Mouse (Mus musculus) forebrain, embryonic 13.5 days (tissue): ENCODE measurements at regions not wholly inside any gene's neighbourhood (a gene's known extent, or its start where the extent isn't known, plus 50 kb on each side); places are given as distances from the start of the nearest gene placed in this dataset.

Experiments used
- ATAC-seq: fragments of 200-750 bp; cut with Nextera tagmentation; 2 replicates; pipeline ENCODE4 v1.8.0; 2017
- H3K27ac ChIP-seq: fragments of 300-500 bp; sonication (generic); 2 replicates; pipeline ENCODE4 v1.5.1; 2015; ENCODE audit warnings: inconsistent platforms, mild to moderate bottlenecking, moderate library complexity
- H3K27me3 ChIP-seq: fragments of 300-500 bp; sonication (generic); 2 replicates; pipeline ENCODE4 v1.6.1; 2015; ENCODE audit warnings: mild to moderate bottlenecking, inconsistent platforms
- H3K36me3 ChIP-seq: fragments of 300-500 bp; sonication (generic); 2 replicates; pipeline ENCODE4 v1.6.1; 2015; ENCODE audit warnings: mild to moderate bottlenecking, inconsistent platforms; ENCODE audit not compliant: poor library complexity, severe bottlenecking
- H3K4me1 ChIP-seq: fragments of 300-500 bp; sonication (generic); 2 replicates; pipeline ENCODE4 v1.6.1; 2015; ENCODE audit warnings: inconsistent platforms
- H3K4me2 ChIP-seq: fragments of 300-500 bp; sonication (generic); 2 replicates; pipeline ENCODE4 v1.6.1; 2015; ENCODE audit warnings: inconsistent platforms, mild to moderate bottlenecking, moderate library complexity
- H3K4me3 ChIP-seq: fragments of 300-500 bp; sonication (generic); 2 replicates; pipeline ENCODE4 v1.5.1; 2015; ENCODE audit warnings: mild to moderate bottlenecking, inconsistent platforms
- H3K9ac ChIP-seq: fragments of 300-500 bp; sonication (generic); 2 replicates; pipeline ENCODE4 v1.6.1; 2015; ENCODE audit warnings: mild to moderate bottlenecking, inconsistent platforms
- H3K9me3 ChIP-seq: fragments of 300-500 bp; sonication (generic); replicated peaks from 2 replicates; pipeline ENCODE4 v1.6.1; 2016; ENCODE audit warnings: inconsistent platforms
- WGBS: fragments of 180-500 bp; shearing (Covaris S2); methylation state at CpG from one replicate; pipeline ENCODE4 v1.1.7; 2015; 5-methylcytosine and 5-hydroxymethylcytosine counted together

DNA sequence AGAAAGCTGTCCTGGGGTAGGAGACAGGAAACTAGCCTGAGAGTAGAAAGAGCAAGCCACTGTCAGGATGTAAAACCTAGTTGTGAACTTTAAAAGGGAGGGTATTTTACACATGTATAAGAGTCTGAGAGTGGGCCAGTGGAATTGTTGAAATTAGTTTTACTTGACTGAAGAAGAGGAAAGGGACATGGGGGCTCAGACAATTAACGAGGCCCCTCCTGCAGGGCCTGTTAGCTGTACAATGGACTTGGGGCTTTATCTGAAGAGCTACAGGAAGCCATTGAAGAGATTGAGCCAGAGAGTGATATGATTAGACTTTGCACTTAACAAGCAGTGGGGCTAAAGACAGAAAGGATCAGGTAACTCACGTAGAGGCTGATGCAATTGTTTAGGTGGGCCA is 102.2 kb upstream of the Adamts9 start:
- Histone ChIP-seq H3K4me3 (no peak overlapping the region), H3K4me1 (peaks cover 8% of the 10 kb centered on the region; the same call in 1 of the 2 replicates), H3K27ac (no peak overlapping the region), H3K9ac (no peak overlapping the region), H3K36me3 (no peaks in the 10 kb centered on the region), H3K9me3 (no peaks in the 10 kb centered on the region), H3K4me2 (no peak overlapping the region), H3K27me3 (no peaks in the 10 kb centered on the region)
- no peak for ATAC-seq
- 0% methylated on average over 2 of the region's 2 CpGs for WGBS

DNA sequence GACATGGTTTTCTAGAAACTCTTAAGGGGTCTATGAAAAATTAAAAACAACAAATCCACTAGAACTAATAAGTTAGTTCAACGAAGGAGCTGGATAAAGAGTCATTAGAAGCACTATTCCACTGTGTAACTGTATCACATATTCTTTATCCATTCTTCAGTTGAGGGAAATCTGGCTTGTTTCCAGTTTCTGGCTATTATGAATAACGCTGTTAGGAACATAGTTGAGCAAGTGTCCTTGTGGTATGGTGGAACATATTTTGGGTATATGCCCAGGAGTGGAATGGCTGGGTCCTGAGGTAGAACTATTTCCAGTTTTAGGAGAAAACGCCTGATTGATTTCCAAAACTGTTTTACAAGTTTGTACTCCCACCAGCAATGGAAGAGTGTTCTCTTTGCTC is 97.7 kb upstream of the Adamts9 start:
- Histone ChIP-seq H3K4me2 (no peak overlapping the region), H3K27ac (no peak overlapping the region), H3K9ac (no peak overlapping the region), H3K4me3 (no peak overlapping the region), H3K36me3 (no peaks in the 10 kb centered on the region), H3K4me1 (peaks cover 8% of the 10 kb centered on the region; the same call in 1 of the 2 replicates), H3K9me3 (no peaks in the 10 kb centered on the region), H3K27me3 (no peaks in the 10 kb centered on the region)
- WGBS, result 79% methylated on average over 3 of the region's 3 CpGs
- ATAC-seq, result no peak

DNA sequence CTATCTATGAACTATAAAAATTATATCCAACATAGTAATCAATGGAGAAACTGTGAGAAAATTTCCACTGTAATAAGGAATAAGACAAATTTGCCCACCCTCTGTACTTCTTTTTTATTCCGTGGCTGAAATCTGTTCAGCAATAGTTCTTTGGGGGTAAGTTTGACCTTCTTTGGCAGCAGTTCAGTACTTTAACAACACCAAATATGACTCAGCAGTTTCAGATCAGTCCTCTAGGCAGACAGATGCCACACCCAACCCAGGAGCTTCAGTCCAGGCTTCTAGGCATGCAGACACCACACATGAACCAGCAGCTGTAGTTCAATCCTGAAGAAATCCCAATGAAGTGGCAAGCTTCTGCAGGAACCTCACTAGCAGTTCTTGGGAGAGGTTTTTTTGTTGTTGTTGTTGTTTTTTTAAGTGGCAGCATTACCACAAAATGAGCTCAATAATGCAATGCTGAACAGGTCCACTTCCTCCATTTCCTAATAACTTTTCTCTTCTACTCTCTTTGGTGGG is 88.6 kb upstream of the Adamts9 start:
- H3K9ac ChIP-seq, result no peak overlapping the region
- no peaks in the 10 kb centered on the region for H3K36me3 ChIP-seq
- H3K27ac ChIP-seq, result no peak overlapping the region
- no peak overlapping the region for H3K4me2 ChIP-seq
- no peaks in the 10 kb centered on the region for H3K9me3 ChIP-seq
- 100% methylated on average over 1 of the region's 1 CpGs for WGBS
- no peak overlapping the region for H3K4me3 ChIP-seq
- H3K27me3 ChIP-seq, result no peaks in the 10 kb centered on the region
- H3K4me1 ChIP-seq, result no peaks in the 10 kb centered on the region
- ATAC-seq, result no peak

DNA sequence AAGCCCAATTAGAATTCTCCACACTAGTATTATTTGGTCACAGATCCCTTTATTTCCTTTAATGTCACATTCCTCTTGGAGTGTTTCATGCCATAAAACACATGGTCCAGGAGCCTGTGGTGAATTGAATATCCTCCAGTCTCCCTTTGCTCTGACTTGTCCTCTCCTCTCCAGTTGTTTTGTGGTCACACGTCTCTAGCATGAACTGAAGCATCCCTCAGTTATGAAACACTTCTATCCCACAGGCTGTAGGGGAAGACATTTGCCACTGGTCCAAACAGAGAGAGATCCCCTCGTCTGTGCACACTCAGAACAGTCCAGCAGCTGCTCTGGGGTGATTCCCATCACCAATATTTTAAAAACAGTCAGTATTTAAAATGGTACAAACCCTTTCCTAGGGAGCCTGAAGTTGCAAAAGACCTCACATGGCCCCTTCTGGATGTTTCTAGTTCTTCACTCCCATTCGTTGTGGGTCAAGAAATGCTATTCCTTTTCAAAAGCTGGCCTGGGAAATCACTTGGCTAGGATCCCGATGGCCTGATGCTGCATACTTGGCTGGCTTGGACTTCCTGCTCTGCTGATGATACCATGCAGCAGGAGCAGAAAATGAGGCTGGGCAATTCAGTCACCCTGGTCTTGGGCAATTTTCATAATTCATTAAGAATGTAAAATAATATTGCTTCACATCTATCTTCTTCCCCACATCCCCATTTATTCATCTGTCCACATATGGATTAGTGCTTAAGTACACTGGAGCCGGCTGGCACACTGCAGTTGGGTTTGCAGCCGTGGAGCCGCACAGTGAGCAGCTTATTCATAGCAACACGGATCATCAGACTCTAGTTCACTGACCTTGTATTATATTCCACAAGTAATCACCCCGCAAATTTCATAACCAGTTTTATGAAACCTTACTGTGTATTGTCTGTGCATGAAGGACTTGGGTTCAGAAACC is 83.1 kb upstream of the Adamts9 start:
- no peaks in the 10 kb centered on the region for H3K27me3 ChIP-seq
- H3K4me1 ChIP-seq, result peaks cover 4% of the 10 kb centered on the region; the same call in 1 of the 2 replicates
- H3K9ac ChIP-seq, result no peak overlapping the region
- H3K4me3 ChIP-seq, result no peak overlapping the region
- no peaks in the 10 kb centered on the region for H3K36me3 ChIP-seq
- WGBS, result 77% methylated on average over 9 of the region's 9 CpGs
- no peak for ATAC-seq
- H3K27ac ChIP-seq, result no peak overlapping the region
- no peak overlapping the region for H3K4me2 ChIP-seq
- no peaks in the 10 kb centered on the region for H3K9me3 ChIP-seq

DNA sequence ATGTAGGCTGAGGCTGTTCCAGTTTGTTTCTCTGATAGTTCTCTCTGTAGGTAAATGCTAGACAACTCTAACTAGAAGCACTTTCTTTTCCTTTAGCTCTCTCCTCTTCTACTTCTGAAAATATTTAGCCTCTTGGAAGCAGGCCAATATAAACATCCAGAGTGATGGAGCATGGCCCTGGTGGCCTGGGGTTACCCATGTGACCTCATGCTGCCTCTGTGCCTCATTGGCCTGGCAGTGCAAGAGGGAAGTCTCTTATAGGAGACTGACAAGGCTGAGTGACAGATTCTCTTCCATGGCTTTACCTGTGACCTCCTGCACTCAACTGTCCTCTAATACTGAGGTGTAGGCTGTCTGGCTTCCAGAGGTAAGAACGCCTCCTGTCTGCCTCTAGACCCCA is 71.2 kb upstream of the Adamts9 start:
- Histone ChIP-seq H3K4me2 (no peak overlapping the region), H3K9ac (no peak overlapping the region), H3K4me3 (no peak overlapping the region), H3K36me3 (no peaks in the 10 kb centered on the region), H3K4me1 (no peaks in the 10 kb centered on the region), H3K27ac (no peak overlapping the region), H3K27me3 (no peaks in the 10 kb centered on the region), H3K9me3 (no peaks in the 10 kb centered on the region)
- no peak for ATAC-seq
- 86% methylated on average over 1 of the region's 1 CpGs for WGBS

DNA sequence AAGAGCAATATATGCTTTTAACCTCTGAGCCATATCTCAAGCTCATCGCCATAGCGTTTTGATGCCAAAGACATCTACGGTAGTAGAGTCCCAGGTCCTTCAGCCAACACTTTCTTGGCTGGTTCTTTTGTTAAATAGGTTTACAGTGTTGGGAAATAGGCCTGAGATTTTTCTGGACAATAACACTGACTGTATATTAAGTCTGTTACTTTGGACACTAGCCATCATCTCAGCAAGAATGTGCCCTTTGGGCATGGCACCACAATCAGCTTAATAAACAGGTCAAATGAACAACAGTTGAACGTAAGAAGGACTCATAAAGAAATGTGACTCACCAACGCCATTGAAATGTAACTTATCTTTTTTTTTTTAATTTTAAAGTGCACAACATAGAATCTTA is 68.6 kb upstream of the Adamts9 start:
- ATAC-seq, result no peak
- no peaks in the 10 kb centered on the region for H3K4me1 ChIP-seq
- H3K9ac ChIP-seq, result no peak overlapping the region
- H3K27me3 ChIP-seq, result no peaks in the 10 kb centered on the region
- H3K9me3 ChIP-seq, result no peaks in the 10 kb centered on the region
- H3K4me2 ChIP-seq, result no peak overlapping the region
- no peaks in the 10 kb centered on the region for H3K36me3 ChIP-seq
- no peak overlapping the region for H3K27ac ChIP-seq
- 91% methylated on average over 5 of the region's 5 CpGs for WGBS
- H3K4me3 ChIP-seq, result no peak overlapping the region

DNA sequence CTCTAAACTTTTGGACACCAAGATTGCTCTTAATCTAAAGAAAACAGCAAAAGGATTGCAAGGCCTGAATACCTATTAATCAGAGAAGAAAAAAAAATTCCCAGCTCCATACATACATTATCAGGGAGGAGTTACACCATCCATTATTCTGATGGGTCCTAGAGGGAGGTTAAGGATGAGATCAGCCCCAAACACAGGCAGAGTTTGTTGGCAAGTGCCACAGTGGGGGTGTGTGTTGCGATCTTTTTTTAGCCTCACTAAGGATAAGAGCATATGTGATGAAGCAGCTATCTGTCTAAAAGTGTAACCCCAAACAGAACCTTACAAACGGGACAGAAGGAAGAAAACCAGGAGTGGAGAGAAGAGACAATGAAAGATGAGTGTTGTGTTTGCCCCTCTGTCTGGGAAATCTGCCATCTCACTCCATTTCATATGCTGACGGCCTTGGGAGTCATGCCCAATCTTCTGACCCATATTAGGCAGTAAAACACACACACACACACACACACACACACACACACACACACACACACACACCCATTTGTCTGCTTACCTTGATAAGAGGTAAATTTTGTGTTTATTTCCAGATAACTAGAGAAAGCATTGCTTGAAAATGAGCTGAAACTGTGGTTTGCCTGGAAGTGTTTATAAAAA is 61.4 kb upstream of the Adamts9 start:
- Histone ChIP-seq H3K4me1 (no peaks in the 10 kb centered on the region), H3K4me2 (no peak overlapping the region), H3K4me3 (no peak overlapping the region), H3K27ac (no peak overlapping the region), H3K9ac (no peak overlapping the region), H3K36me3 (no peaks in the 10 kb centered on the region), H3K9me3 (no peaks in the 10 kb centered on the region), H3K27me3 (no peaks in the 10 kb centered on the region)
- 75% methylated on average over 3 of the region's 3 CpGs for WGBS
- no peak for ATAC-seq

DNA sequence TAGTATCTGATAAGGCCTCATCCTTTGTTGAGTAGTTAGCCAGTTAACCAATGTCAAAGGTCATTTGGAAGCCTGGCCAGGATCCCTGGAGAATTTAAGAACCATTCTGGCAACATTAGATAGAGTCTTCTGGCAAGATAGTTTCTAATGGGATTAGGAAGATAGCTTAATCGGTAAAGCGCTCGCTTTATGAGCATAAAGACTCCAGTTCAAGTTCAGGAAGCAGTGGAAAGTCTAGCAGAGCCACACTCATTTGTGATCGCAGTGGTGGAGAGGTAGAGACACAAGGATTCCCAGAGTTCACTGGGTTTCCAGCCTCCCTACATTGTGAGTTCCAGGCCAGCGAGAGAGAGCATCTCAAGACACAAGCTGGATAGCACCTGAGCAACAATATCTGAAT is 60.5 kb upstream of the Adamts9 start:
- H3K27ac ChIP-seq, result no peak overlapping the region
- H3K9me3 ChIP-seq, result no peaks in the 10 kb centered on the region
- no peaks in the 10 kb centered on the region for H3K27me3 ChIP-seq
- ATAC-seq, result no peak
- no peaks in the 10 kb centered on the region for H3K36me3 ChIP-seq
- no peaks in the 10 kb centered on the region for H3K4me1 ChIP-seq
- 93% methylated on average over 5 of the region's 5 CpGs for WGBS
- H3K4me2 ChIP-seq, result no peak overlapping the region
- no peak overlapping the region for H3K4me3 ChIP-seq
- no peak overlapping the region for H3K9ac ChIP-seq

DNA sequence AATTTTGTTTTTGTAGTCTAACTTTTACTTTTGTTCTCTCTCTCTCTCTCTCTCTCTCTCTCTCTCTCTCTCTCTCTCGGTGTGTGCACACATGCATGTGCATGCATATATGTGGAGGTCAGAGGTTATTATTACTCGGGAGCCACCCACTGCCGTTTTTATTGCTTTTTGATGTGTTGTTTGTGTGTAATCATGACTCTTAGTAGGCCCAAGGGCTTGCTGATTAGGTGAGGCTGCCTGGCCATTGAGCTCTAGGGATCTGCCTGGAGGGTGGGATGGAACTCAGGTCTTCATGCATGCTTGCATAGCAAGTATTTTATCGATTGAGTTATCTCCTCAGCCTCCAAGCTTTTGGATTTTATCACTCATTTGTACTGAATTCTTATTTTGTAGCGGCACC is 50.4 kb upstream of the Adamts9 start:
- Histone ChIP-seq H3K4me2 (no peak overlapping the region), H3K27ac (no peak overlapping the region), H3K36me3 (no peaks in the 10 kb centered on the region), H3K27me3 (no peaks in the 10 kb centered on the region), H3K4me3 (no peak overlapping the region), H3K9ac (no peak overlapping the region), H3K9me3 (0 out of 2 replicates have a peak, but pooled peaks cover 3% of the 10 kb centered on the region), H3K4me1 (no peaks in the 10 kb centered on the region)
- no peak for ATAC-seq
- 95% methylated on average over 5 of the region's 5 CpGs for WGBS
